Mouse (Mus musculus) ES-CJ7 (cell line): ENCODE data around the gene Rhd.

Experiments
- DNase-seq: peaks from one replicate; pipeline ENCODE4 v3.0.0; 2011; ENCODE audit warnings: low read depth, low spot score

The Rhd gene

GRCm38 (mm10) chr4:134930684-134931481, 66.5 kb downstream of the Rhd start, which contains the start of gene Syf2:
Gene Syf2, plus strand, starts transcription at chr4:134930898.
- peak; percentile 97 for DNase-seq

- DNase-seq, result no peak
Measured at GRCm38 (mm10) chr4:134937240-134938176, 73.2 kb downstream of the Rhd start.

DNA sequence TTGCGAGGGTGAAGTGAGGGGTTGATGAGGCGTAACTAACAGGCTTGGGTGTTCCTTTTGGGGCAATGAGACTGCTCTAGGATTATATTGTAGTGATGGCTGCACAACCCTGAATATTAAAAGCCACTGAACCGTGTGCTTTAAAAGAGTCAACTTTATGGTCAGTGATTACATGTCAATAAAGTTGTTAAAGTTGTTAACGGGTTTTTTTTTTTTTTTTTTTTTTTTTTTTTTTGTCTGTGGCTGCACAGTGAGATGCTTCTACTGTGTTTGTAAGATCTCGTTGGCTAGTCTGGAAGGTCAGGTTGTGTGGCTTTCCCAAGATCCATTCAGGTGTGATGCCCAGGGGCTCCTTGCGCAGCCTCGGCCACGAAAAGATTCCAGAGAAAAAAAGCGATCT, 75.6 kb downstream of the Rhd start:
- no peak for DNase-seq

- no peak for DNase-seq
Measured at GRCm38 (mm10) chr4:134943758-134944538, 79.6 kb downstream of the Rhd start.
